Mouse (Mus musculus) heart, adult 18-20 months (tissue): ENCODE measurements around the gene Taf1d. TPM values are rescaled to one million over a fixed set of nuclear protein-coding genes. Genes with fewer than 3 reads are reported as not detected.

Source experiments
- microRNA-seq, 2 experiments: library from miRNA; unstranded; fragments of <30 nt; microRNA quantifications; one replicate each; pipeline ENCODE4 v1.2.0; 2022
- total RNA-seq, 2 experiments: library from RNA; stranded (reverse); gene quantifications; 2 replicates each; pipeline ENCODE4 v1.2.3; 2021

The Taf1d gene
- total RNA-seq, 2 experiments from 2014 or later: 21.5 to 33.2 TPM

Small RNA genes within 50 kb of the gene (microRNA-seq; reads per million reads assigned to microRNA genes)
- gene Gm49349 (0 reads per million in 2 experiments), gene mmu-mir-7650 (0 reads per million in 2 experiments)

Other genes with a start within 250 kb of the Taf1d start
- gene Hephl1, start 194.1 kb upstream of the Taf1d start, total RNA-seq: under 1 TPM; 0.20 to 0.28 TPM
- under 1 TPM; 0.23 to 0.35 TPM for gene Vstm5, start 67.2 kb upstream of the Taf1d start, total RNA-seq
- 10 to 100 TPM; 13.1 to 17.7 TPM for gene Med17, start 26.3 kb upstream of the Taf1d start, total RNA-seq
- 10 to 100 TPM in 1 of 2 experiments, 1 to 10 TPM in 1; 4.2 to 11.9 TPM for gene 4931406C07Rik, start 234 bp downstream of the Taf1d start, total RNA-seq
- 1 to 10 TPM; 4.5 to 4.9 TPM for gene Cep295, start 51.6 kb downstream of the Taf1d start, total RNA-seq
- gene Smco4, start 187.2 kb downstream of the Taf1d start, total RNA-seq: 10 to 100 TPM; 19.1 to 24.0 TPM